Mouse (Mus musculus): ENCODE data around the gene Crocc2.

The Crocc2 gene

DNA sequence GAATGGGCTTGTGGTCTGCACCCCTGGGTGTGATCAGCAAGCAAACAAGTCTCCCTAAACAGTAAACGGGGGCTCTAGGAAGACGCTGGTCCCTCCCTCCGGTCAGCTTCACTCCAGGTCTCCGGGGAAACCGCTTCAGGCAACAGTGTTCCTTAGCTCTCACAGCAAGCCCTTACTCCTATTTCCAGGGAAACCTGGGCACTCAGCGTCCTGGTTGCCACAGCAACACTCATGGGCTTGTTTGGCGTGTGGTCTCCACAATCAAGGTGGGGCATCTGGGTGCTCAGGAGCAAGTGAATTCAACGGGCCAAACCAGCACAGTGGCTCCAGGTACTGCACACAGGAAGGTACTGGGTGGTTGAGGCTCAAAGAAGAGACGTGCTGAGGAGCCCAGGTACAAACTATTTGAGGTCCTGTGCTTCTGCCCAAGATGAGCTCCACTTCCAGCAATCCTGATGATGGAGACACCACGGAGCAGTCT, at the start of gene Crocc2:
TSS of gene Crocc2 (plus strand) at position 431 of the 481 bp plus-strand sequence.
- DNase-seq: no peak

DNA sequence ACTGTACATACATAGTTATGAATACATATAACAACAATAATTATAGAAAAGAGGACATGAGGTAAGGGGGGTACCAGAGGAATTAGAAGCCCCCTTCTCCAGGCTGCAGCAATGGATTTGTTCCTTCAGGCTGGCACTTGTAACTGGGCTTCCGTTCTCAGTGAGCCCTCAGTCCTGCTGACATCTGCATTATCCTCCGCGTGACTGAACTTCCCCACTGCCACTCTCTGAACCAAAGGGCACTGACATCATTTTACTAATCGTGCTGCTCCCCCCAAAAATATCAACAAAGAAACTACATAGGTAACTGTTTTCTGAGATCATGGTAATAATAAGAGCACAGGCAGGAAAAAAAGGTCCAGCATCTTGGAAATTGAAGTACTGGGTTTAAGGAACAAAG, 49.7 kb upstream of the Crocc2 start:
- no peak for DNase-seq

DNA sequence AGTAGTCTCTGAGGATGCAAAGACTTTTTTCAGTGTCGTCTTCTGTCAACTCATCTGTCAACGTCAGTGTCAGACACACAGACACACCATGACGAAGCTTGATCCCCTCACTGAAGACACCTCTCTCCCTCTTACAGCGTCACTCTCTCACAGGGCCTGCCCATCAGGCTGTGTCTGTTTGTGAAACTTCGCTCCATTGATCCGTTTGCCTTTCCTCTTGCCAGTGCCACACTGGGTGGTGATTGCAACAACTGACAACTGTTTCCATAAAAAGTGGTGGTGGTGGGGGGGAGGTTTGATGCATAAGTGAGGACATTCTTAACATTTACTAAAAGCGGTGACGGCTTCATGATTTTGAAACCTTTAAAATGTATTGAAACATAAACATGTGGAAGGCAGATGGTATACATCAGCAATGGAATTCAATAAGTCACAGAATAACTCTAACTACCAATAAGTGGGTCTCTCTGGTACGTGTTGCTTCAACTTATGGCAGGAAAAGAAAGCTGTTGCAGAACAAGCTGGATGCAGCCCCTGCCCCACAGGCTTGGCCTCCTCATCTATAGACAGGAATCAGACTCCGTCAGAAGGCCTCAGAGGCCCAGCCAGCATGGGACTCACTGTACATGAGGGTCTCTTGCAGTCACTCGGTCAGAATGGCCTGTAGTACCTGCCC, 45.2 kb upstream of the Crocc2 start:
- no peak for DNase-seq

DNA sequence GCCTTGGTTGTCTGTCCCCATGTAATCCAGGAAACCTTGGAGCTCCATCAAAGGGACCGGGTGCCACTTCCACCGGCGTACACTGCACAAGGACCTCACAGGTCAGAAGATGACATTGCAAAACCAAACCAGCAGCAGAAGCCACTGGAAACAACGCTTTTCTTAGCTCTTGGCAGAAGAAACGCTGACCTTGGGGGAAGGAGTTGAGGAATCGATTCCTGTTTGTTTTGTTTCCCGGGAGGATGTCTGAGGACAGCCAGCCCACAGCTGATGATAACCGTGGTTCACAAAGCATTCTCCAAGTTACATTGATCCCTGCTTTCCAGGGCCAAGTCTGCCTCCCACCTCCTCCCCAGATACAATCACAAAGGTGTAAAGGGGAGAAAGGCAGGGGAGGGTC, 44.5 kb upstream of the Crocc2 start:
- no peak for DNase-seq

DNA sequence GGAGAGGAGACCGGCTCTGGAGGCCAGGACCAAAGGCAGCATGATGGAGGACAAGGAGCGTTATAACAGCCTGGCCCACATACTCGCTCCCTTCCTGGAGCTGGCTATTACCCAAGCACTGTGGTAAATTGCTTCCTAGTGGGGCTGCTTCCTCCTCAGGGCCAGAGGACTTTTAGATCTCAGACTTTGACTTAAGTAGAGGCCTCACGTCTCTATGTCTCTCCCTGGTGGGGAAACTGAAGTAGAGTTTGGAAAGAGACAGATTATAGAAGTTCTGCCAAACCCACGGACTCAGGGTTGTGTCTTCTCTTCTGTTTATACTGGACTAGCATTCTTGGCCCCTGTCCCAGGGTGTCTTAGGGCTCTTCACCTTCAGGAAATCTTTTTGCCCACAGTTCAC, 43.3 kb upstream of the Crocc2 start:
- no peak for DNase-seq

DNA sequence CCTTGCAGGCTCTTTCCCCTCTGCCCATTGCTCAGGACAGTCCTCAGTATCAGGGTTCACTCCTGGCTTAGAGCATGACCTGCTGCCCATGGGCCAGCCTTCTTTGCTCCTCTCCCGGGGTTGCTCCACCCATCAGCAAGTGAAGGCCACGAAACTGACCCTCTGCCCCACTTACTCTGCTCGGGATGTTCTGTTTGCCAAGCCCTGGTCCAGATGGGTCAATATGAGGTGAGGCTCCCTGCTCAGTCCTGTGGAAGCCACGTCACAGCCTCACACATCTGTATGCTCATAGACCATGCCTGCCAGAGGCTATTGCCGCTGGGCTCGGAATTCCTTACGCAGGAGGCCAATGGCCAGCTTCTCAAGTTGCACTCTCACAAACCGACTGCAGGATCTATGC, 40.3 kb upstream of the Crocc2 start:
- no peak for DNase-seq

DNA sequence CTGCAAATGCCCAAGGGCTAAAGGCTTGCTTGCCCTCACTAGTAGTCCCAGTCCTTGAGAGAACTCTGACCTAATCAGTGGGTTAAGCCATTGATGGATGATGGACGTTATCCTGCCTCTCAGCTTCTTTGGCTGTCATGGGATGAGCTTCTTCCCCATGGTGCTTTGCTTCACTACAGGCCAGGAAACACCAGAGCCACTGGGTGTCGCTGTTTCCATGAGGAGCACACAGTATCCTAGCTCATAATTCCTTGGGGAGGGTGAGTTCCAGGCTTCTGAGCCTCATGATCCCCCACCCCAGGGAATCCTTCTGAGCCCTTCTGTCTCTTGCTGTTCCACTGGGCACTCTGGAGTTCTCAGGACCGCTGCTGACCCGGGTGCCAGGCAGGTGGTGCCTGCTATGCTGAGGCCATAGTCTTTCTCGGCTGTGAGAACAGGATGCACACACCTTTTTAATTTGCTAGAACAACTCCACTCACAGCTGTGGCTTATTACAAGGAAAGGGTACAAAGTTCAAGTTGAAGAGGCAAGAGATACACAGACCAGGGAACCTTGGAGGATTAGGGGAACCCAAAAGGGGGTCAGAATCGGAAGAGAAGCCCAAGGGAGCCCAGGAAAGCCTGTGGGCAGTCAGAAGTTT, 39.7 kb upstream of the Crocc2 start:
- no peak for DNase-seq

DNA sequence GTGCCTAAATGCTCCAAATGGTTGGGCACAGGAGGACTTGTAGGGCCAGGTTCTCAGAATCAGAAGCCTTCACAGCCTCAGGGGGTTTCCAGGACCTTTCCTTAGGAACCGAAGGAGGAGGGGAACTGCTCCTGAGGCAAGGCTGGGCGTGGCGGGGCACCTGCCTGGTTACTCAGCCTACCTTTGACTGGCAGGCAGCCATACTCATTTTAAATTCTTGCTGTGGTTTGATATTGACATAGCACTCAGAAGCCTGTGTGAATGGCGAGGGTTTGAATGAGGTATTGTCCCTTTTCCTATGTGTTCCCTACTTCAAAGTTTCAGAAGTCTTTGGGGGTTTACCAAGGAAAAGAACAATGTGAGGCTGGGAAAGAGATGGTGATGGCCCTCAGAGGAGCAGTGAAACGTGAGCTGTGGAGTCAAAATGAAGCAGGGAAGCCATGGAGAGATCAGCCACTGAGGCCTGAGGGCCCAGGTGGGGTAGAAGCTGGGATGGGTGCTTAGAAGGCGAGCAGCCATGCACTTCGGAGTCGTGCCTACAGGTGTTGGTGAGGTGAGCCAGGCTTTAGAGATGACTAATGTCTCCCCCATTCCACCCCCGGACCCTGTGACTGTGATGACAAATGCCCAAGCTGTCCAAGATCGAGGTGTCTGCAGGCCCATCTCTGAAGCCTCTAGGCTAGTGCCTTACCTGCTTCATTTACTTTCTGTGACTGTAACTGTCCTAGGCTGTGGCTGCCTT, 38.1 kb upstream of the Crocc2 start:
- no peak for DNase-seq

DNA sequence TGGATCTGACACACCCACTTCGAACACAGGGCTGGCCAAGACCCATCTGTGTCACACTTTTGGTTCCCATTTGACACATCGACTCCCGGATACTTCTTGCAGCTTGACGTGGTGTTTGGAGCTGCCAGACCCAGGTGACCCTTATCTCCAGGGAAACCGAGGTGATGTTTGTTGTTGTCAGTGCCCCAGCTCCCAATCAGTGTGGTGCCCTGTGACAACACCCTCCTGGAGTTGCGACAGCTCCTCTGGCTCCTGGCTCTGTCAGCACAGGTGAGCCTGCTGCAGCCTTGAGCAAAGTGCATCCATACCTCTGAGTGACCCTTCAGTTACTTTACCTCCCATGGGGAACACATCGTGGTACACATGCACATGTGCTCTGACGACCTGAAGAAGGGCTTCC, 35.8 kb upstream of the Crocc2 start:
- DNase-seq: no peak

DNA sequence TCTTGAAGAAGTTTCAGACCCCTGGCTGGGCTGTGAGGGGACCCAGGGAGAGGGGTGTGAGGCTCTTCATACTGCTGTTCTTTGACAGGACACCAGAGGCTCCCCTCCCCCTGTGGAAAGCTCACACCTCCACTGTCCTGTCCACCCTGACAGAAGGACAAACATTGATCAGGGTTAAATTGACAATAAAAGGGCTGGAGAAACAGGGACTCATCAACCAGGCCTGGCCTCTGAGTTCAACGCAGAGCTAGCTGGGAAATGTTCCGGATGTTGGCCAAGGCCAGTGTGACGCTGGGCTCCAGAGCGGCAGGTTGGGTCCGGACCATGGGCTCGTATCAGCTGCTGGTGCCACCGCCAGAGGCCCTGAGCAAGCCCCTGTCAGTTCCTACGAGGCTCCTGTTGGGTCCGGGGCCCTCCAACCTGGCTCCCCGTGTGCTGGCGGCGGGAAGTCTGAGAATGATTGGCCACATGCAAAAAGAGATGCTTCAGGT, 33.4 kb upstream of the Crocc2 start, which contains the start of gene Agxt:
TSS of gene Agxt (plus strand) at position 205 of the 491 bp plus-strand sequence.
- no peak for DNase-seq

DNA sequence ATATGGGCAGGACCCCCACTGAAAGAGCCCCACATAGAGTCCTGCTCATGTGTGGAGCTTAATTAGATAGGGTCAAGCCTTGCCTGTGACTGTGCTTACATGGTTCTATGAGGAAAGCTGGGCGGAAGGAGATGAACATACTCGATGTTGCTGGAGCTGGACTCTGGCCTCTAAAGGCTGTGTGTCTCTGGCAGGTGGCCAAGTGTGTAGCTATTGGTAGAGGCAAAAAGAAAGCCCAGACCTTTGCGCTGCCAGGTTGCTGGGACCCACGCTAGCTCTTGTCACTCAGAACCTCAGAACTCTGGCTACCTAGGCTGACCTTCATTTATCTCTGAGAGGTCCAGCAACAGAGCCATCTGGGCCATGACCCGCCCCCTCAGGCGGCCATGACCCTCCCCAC, 30.0 kb upstream of the Crocc2 start:
- DNase-seq: no peak

DNA sequence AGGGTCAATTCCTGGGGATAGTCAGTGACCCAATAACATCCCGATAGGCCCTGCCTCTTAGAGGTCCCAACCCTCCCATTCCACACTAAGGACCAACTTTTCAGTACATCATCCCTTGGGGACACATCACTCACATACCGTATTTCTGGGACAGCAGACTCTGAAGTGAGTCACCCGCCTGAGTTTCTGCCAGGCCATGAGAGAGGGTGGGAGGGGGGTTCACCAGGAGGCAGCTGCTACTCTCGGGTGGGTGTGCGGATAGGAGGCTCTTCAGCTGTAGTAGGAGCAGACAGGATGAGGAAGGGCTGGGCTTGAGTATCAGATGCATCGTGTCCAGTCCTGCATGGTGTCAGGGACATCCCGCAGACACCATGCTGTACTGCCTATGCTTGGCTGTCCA, 28.8 kb upstream of the Crocc2 start:
- no peak for DNase-seq

DNA sequence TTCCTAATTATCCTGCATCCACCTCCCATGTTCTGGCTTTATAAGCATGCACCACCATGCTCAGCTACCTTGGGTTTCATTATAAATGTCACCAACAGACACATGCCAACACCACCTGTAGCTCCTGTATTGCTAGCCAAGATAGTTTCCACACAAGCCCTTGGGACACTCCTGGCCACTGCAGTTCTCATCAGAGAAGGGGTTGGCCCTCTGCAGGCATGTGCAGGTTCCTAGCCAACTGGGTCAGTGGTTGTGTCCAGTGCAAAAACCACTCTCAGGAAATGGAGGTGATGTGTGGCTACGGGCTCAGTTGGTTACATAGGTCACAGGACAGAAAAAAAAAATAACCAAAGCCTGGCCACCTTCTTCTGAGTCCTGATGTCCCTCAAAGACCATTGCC, 25.7 kb upstream of the Crocc2 start:
- DNase-seq: no peak

DNA sequence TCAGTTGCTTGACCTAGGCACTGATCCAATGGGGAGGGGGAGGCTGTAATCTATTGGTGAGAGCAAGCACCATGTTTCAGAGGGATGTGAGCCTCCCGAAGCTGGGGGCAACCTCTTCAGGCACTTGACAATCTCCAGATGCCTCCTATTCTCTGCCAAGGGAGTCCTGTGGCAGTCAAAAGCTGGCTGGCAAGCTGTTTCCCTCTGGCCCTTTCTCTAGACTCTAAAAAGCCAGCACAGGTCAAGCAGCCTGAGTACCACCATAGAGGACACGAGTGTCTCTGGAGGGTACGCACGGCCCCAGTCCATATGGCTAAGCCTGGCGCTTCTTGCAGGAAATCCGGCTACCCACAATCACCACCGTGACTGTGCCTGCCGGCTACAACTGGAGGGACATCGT, 24.3 kb upstream of the Crocc2 start:
- no peak for DNase-seq

DNA sequence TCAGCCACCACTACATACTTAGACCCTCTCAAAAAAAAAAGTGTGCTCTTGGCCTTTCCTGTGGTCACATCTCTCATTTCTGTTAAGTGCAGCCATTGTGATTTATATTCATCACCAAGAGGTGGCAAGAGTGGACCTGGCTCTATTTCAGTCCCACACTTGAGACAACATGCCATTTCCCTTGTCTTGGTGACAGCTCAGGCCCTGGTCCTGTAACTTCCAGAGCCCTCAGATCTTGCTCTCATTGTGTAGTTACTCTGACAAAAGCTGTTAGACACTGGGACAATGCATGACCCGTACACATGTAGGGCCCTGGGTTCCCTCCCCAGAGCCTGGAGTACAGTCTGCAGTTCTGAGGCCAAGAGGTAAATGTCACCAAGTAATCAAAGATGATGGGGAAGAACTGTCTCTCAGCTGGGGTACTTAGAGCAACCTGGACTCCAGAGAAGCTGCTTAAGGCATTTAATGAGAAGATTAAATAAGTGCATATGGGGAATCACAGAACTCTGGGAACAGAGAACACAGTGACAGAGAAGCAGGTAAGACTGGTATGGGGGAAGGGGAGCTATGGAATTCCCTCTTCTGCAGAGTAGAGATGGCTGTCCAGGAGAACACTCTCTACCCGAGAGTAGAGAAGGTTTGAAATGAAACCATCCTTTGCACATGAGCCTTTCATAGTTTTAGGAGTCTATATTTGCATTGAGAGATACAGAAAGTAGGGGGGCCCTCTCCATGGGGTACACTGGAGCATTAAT, 17.4 kb upstream of the Crocc2 start:
- no peak for DNase-seq

DNA sequence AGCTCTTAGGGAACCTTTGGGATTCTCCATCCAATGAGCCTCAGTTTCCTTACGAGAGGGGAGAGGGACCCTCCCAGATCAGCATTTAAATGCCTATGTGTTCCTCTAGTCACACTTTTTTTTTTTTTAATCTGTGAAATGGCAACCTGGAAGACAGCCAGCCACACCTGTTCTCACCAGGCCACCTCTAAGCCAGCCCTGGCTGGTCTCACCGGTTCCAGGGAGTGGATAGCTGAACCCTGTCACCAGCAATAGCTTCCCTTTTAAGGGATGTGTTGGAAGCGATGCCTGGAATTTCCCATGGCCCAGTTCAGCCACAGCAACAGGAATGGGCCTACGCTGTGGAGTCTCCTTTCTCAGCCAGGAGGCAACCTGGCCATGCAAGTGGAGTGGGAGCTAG, 11.0 kb upstream of the Crocc2 start:
- DNase-seq: no peak

DNA sequence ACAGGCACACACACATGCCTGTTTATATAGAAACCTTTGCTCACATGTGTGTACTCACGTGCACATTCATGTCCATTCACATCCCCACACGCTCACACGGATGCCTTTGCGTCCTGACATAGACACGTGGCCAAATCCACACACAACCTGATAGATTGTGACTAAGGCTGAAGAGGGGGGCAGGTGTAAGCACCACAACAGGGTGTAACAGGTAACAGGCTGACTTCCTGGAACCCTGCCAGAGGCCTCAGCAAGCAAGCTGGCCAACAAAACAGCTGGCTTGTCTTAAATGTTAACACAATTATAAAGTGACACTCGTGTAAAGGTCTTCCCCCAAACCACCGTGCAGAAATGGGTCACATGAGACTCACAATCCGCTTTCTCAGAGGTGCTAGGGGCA, 9.6 kb upstream of the Crocc2 start:
- no peak for DNase-seq

DNA sequence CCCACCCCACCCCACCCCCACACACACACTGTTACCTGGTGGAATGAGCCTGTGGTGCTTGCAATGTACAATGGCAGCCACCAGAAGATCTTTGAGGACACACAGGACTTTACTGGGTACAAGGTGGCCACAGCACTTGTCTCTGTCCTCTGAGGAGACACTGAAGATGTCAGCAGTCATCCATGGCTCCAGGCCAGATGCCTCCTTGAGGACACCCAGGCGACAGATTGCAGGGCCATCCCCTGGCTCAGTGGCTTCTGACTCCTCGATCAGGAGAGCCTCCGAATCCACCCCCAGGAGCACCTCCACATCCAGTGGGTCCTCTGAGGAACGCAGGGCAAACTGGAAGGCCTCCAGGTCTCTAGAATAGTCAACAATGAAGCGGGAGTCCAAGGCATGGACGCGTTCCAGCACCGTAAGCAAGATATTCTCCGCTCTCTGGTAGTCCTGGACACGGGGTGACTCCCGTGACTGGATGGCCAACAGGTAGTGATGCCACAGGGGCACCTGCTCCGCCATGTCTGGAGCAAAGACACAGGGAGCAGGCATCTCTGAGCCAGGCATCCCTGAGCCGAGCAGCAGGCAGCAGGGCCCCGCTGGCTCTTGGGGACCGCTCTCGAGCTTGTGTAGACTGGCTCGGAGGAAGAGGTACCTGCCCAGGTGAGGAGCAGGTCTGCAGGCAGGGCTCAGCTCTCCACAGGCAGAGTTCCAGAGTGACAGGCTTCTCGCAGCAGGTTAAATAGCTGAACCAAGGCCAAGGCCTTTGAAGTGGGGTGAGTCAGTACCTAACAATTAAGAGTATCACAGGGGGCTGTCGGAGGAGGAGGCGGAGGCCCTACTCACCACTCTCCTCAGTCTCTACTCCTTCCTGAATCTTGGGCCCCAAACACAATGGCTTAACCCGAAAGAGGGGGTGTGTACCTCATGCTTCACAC, 8.7 kb upstream of the Crocc2 start:
- DNase-seq: no peak

DNA sequence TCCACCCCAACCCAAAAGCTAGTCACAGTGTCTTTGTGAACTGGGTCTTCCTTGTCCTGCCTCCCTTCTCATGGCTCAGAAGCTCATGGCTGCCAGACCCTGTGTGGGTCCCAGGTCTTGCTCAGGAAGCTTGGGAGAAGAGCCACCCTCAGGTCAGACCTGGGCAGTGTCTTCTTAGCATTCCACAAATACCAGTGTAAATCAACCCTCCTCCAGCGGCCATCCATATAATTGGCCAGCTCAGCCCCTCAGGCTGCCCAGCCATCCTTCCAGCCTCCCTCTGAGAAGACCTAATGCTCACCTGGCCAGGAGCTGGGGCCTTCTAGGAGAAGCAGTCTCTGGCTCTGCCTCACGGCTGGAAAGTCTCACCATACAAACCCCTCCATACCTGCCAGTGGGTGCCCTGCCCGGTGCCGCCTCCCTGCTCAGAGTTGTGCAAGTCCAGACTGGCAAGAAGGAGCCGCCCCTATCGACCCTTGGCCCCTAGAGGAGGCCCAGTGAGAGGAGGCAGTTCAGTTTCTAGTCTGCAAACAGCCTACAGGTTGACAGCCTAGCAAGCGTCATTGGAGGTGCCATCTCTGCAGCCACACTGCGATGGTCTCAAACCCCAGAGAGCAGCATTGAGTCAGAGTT, 7.9 kb upstream of the Crocc2 start, which contains the start of gene 2310007B03Rik:
TSS of gene 2310007B03Rik (minus strand) at position 448 of the 633 bp plus-strand sequence.
- no peak for DNase-seq

DNA sequence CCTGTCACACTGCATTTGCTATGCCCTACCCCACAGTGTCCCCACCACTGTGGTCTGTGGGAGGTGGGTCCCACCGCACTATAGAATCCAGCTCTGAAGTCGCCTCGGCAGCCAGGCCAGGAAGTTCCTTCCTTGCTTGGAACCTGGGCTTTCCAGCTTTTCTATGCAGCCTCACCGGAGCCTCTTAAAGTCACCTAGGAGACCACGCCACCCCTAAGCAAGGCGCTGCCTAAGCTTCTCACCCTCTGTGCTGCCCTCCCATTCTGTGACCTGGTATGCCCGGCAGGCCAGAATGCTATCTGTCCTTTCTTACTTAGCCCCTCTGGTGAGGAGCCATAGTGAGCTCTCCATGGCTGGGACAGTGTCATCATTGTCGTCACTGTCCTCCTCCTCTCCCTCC, 7.2 kb upstream of the Crocc2 start:
- no peak for DNase-seq

DNA sequence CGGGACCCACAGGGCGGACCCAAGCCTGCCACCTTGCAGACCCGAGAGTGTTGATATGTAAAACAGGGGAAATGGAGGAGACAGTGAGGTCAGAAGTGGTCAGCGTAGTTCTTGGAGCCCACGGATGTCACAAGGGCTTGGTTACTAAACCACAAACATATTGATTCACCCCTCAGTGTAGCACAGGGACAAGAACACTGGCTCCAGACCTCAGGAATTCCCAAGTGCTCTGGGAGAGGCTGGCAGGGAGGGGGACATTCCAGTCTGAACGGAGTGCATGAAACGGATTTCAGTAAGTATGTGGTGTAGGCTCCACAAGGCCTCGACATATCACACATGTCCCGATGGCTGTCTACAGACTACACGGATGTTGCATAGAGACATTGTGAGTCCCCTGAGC, 6.6 kb upstream of the Crocc2 start:
- no peak for DNase-seq
